ENCODE assay signal across 11 mouse cellular contexts in the genomic region with DNA sequence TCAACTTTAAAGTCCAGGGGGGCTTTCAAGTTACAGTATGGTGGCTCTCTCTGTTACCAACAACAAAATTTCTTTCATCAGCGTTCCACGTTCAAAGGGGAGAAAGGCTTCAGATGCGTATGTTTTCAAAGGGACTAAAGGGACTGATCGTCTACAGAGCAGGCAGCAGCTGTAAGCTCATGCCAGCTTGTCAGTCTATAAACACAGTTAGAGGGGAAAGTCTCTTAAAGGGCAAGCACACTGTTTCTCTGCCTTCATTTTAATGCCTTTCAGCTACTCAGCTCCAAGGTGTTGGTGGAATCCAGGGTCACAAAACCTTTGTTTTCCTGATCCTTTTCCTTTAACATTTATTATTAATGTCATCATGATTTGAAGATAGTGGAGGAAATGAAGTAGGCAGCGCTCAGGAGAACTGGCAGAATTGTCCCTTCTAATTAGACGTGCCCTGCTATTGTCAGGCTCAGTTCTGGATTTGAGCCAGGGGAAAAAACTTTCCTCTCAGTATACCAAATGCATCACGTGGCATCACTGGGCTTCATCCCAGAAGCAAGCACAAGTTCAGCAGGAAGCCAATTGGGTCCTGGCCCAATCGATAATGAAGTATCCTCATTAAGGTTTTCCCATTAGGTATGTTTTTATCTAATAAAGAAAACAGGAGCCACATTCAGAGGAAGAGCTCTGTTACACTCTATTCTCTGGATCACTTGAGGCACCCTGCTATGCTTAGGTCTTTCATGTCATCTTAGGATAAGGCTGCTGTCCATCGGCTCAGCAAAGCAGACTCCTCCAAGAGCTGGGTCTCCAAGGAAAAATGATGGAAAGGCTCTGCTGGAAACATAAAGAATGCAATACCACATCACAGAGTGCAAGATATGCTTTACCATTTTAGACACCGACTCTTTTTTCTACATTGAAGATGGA.
A peak's percentile ranks its signal among the peaks of the same experiment; 100 is the strongest.
DNase-seq lines count a peak whose midpoint lies in the region; ATAC-seq lines count a peak whose summit lies in the region.
"Had no signal": no experiment of that assay in that cellular context is flagged by ENCODE, and none has a peak within 500 bp of the region (broad histone marks: within the 10 kb centered on the region; RNA-seq: fewer than 3 reads in every experiment).

No protein-coding gene starts in this region.

- ATAC-seq in neural tube, embryonic 12.5 days (ENCODE audit: low FRiP score, low read depth), result peak; percentile 82
- ATAC-seq in activated CD4-positive, CD25-positive, alpha-beta regulatory T cell, adult 4 months, result no peak

- H3K4me1 ChIP-seq in neural tube, embryonic 12.5 days, result no peaks in the 10 kb centered on the region; the same call in 1 of the 2 replicates

- H3K9me3 ChIP-seq in neural tube, embryonic 12.5 days, result no peaks in the 10 kb centered on the region

- H3K4me2 ChIP-seq in neural tube, embryonic 12.5 days (replicated peaks), result no peak overlapping the region

- no peak overlapping the region for H3K9ac ChIP-seq in neural tube, embryonic 12.5 days

- no peaks in the 10 kb centered on the region for H3K36me3 ChIP-seq in neural tube, embryonic 12.5 days

- WGBS in neural tube, embryonic 12.5 days, result 38% methylated on average over 10 of the region's 10 CpGs

- peak; percentile 24 for DNase-seq in embryo, embryonic 10.5 days (ENCODE audit: low spot score)
- DNase-seq in embryo, embryonic 9.5 days (ENCODE audit: extremely low spot score), result no peak
- DNase-seq in neural tube, embryonic 10.5 days (ENCODE audit: extremely low spot score, low spot score), result no peak
- peak; percentile 10 for DNase-seq in layer of hippocampus, adult 9-11 months
- DNase-seq in retina, postnatal 7 days (ENCODE audit: low read depth, low spot score), result peak; percentile 17
- no peak for DNase-seq in cerebellum, adult 9-10 months
- DNase-seq: B cell, adult 2 months had no signal

- no peak overlapping the region for H3K27ac ChIP-seq in neural tube, embryonic 12.5 days

- H3K4me3 ChIP-seq in neural tube, embryonic 12.5 days, result no peak overlapping the region
- H3K4me3 ChIP-seq: erythroblast, embryonic 14.5 days; myocyte had no signal

- no peaks in the 10 kb centered on the region for H3K27me3 ChIP-seq in neural tube, embryonic 12.5 days (replicated peaks)

Comparison
In these comparisons a context has a peak if more than half of its experiments do, and no peak if none do; other contexts are left out.
1. DNase-seq: peak in embryo, embryonic 10.5 days (single experiment), layer of hippocampus, adult 9-11 months (single experiment) and retina, postnatal 7 days (single experiment); none in embryo, embryonic 9.5 days (single experiment), neural tube, embryonic 10.5 days (single experiment) and cerebellum, adult 9-10 months (single experiment).